Mouse (Mus musculus) lung, postnatal 36 days (tissue): Measurements from ENCODE around the gene Pou2af1.

Experiments used
- DNase-seq: peaks from one replicate; pipeline ENCODE4 v3.0.0; 2022; ENCODE audit warnings: mixed read lengths

The Pou2af1 gene

GRCm38 (mm10) chr9:51230701-51231389 lies 17.3 kb downstream of the Pou2af1 start:
- no peak for DNase-seq

- no peak for DNase-seq
Observed at GRCm38 (mm10) chr9:51232163-51232562, 18.7 kb downstream of the Pou2af1 start.

GRCm38 (mm10) chr9:51238741-51239385 lies 25.4 kb downstream of the Pou2af1 start:
- DNase-seq, result no peak

- DNase-seq, result no peak
Observed at GRCm38 (mm10) chr9:51256780-51257502, 43.4 kb downstream of the Pou2af1 start.

- DNase-seq, result no peak
Observed at GRCm38 (mm10) chr9:51258426-51258825, 44.9 kb downstream of the Pou2af1 start.

- no peak for DNase-seq
Observed at GRCm38 (mm10) chr9:51268852-51269251, 55.3 kb downstream of the Pou2af1 start.

- DNase-seq, result peak; percentile 31
Observed at GRCm38 (mm10) chr9:51271073-51271472, 57.6 kb downstream of the Pou2af1 start.

GRCm38 (mm10) chr9:51272102-51272501 lies 58.6 kb downstream of the Pou2af1 start:
- DNase-seq, result no peak

GRCm38 (mm10) chr9:51273581-51274154 lies 60.2 kb downstream of the Pou2af1 start:
- DNase-seq, result no peak

GRCm38 (mm10) chr9:51274678-51275077 lies 61.2 kb downstream of the Pou2af1 start:
- DNase-seq, result peak; percentile 66

- no peak for DNase-seq
Observed at GRCm38 (mm10) chr9:51277834-51278498, 64.5 kb downstream of the Pou2af1 start.

- DNase-seq, result peak; percentile 86
Observed at GRCm38 (mm10) chr9:51278500-51279381, 65.2 kb downstream of the Pou2af1 start, which contains the start of gene Colca2. TSS of gene Colca2 (minus strand) at chr9:51278569.

GRCm38 (mm10) chr9:51286079-51286478 lies 72.6 kb downstream of the Pou2af1 start:
- DNase-seq, result peak; percentile 72
